Mouse (Mus musculus): ENCODE measurements around the gene Dstn.

Dstn gene

DNA sequence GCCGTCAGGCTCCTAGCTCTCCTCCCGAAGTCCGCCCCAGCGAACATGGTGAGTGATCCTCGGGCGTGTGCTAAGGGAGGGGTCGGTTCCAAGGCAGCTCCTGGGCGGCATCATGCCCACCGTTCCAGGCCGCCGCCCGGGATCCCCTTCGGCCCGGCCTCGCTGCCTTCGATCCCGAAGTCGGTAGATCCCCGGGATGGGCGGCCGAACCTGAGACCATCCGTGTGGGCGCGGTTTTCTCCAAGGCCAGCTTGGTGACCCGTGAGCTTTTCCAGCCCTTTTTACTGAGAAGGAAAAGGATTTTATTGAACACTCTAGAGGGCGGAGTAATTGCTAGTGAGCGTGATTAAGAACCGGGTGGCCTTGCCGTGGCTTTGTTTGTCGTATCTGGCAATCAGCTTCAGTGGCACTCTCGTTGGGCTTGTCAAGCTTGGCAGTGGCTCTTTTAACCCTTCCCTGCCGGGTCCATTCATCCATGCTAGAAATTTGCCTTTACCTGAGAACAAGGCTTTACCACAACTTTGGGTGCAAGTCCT is 548 bp downstream of the Dstn start:
- DNase-seq (ENCODE audit: low spot score in 2 of 2), result peak in 1 of 2 experiments; percentile 38

DNA sequence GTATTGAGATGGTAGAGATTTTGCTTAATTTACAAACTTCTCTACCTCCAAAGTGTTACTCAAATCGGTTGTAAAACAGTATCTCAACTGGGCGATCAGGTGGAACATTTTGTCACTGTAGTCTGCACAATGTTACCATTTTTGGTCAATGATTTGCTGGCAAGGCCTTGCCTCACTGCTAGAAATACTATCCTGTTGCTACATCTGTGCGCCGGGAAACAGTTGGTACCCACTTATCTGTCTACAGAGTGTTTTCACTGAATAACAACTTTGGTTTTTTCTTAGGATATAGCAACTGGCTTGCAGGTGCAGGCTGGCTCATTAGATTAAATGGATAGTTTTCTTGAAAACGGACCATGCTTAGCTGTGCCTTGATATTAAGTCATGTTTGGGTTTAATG is 1.1 kb downstream of the Dstn start:
- DNase-seq (ENCODE audit: low spot score in 2 of 2), result no peak

DNA sequence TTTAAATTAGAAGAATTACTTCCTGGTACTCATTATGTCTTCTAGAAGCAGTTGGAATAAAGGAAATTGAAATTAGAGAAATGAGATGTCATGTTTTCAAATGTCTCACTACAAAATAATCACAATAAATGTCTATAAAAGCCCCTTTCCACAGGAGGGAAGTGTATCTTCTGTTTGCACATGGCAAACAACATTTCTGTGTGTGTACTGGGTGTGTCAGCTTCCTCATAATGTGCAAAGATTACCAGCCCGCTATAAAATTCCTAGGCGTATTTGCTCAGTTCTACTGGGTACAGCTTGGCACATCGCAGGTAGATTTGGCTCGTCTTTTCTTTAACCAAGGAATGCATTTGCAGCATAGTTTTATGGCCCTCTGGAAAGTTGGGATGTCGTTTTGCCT is 2.5 kb downstream of the Dstn start:
- no peak for DNase-seq (ENCODE audit: low spot score in 2 of 2)

DNA sequence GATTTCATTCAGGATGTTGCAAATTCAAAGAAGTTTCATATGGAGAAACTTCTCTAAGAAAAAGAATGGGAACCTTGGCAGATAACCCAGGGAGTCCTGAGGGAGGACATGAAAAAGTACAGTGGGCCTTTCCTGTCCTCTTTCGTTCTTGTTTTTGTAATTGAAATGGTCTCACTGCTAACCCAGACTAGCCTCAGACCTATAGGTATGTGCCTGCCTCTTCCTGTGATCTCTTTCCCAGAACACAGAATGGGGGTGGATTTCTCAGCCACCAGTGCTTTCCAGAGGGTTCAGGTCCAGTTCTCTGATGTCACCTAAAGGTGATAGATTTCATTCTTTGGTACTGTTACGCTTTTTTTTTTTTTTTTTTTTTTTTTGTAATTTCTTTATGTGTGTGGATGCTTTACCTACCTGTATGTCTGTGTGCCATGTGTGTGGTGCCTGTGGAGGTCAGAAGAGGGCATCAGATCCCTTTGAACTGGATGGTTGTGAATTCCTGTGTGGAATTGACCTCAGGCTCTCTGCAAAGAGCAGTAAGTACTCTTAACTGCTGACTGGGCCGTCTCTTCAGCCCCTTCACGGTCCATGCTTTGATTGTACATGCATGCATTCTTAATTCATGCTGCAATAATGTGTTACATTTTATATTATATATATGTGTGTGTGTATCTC is 3.8 kb downstream of the Dstn start:
- DNase-seq (ENCODE audit: low spot score in 2 of 2), result no peak

DNA sequence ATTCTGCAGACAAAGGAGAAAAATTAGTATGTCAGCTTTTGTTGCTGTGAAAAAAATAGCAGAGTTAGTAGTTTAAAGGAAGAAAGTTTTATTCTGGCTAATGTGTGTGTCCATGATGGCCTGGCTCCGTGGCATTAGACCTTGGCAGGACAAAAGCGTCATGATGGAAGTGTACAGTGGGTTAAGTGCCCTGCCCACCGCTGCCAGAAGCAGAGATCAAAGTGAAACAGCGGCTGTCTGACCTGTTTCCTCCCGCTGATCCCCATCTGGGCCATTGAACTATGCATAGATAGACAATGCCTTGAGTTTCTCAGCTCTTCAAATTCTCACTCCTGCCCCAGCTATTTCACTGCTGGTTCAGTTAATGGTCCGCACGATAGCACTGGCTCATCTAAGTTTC is 9.0 kb downstream of the Dstn start:
- DNase-seq (ENCODE audit: low spot score in 2 of 2), result no peak

DNA sequence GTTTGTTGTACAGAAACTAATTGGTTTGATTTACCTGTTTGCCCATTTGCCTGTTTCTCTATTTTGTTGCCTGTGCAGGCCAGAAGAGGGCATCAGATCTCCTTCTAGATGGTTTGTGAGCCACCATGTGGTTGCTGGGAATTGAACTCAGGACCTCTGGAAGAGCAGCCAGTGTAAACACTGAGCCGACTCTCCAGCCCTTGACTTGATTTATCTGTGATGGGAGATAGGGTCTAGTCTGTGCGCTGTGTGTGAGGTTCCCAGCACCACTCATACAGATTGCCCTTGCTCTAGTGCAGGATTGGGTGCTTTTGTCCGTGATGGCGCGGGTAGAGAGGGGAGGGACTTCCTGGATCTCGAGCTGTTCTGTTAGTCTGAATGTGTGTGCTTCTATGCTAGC is 10.7 kb downstream of the Dstn start:
- DNase-seq (ENCODE audit: low spot score in 2 of 2), result no peak

DNA sequence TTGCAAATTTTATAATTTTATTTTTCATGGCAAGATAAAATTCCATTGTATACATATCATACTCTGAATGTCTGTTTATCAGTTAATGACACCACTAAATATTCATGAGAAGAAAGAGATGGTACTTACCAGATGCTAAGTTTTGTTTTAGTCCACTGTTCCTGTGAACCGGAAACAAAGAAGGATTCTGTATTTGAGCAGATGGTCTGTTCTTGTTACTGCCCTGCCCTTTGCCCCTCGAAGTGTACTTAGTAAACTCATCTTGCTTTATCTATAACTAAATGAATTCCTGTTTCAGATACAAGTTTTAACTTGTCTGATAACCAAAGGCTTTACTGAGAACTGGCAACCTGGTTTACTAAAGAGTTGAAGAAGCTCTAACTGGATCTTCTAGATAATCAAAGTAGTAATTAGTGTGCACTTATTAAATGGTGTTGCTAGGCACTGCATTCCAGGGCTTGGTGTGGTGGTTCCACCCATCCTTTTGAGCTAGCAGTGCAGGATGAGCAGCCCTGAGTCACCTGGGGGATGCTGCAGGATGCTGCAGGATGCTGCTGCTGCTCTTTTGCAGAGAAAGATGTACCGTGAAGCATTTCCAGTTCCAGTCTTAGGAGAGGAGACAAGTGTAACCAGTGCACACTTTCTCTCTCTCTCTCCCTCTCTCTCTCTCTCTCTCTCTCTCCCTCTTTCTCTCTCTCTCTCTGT is 14.6 kb downstream of the Dstn start:
- no peak for DNase-seq (ENCODE audit: low spot score in 2 of 2)

DNA sequence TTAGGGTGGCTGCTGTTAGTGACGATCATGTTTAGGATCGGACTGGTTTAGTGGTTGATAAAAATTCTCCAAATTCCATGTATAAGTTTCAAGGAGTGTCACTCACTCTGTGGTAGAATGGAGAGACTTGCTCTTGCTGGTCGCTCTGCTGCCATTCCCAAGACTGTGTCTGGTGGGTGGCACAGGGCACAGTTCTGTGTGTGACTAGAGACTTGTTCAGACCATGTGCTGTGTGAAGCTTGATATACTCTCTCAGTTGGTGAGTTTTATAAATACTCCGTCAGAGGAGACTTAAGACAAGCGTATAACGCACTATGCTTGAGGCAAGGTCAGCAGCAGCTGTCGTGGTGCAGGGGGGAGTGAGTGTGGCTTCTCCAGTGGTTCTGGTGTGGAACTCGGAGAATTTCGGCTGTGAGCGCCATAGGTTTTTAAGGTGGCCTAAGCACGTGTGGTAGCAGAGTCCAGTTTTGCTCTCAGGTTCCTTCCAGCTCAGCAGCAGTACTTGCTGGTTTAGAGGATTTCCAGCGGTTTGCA is 17.3 kb downstream of the Dstn start:
- no peak for DNase-seq (ENCODE audit: low spot score in 2 of 2)

DNA sequence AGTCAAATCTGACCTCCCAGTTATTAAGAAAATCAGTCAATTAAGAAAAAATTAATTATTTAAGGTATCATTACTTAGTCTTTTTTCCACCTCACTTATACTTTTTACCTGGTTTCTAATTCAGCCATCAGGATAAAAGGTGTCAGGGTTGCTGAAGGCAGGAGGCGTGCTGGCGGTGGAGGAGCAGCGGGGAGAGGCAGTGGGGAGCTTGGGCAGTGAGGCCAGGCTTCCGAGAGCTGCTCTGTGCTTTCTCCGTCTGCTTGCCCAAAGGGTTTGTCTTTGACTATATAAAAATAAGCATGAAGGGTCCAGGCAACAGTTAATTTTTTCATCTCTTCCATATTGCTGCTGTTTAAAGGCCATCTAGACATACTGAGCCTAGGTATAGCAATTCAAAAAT is 18.4 kb downstream of the Dstn start:
- no peak for DNase-seq (ENCODE audit: low spot score in 2 of 2)

DNA sequence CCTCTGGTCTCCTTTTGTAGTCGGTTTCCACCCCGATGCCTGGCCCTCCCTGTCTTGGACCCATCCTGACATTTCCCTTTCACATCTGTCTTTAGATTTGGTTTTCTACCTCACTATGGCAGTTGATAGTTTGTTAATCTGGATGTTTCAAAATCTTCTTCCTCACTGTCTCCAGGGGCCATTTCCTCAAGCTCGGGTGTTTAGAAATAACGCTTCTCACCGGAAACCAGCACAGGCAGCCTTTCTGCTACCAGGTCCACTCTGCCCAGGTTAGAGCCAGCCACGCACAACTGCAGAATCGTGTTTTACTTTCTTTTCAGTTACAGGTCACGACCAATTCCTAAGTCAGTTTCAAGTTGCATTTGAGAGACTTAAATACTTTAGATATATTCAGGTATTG is 19.3 kb downstream of the Dstn start:
- no peak for DNase-seq (ENCODE audit: low spot score in 2 of 2)

DNA sequence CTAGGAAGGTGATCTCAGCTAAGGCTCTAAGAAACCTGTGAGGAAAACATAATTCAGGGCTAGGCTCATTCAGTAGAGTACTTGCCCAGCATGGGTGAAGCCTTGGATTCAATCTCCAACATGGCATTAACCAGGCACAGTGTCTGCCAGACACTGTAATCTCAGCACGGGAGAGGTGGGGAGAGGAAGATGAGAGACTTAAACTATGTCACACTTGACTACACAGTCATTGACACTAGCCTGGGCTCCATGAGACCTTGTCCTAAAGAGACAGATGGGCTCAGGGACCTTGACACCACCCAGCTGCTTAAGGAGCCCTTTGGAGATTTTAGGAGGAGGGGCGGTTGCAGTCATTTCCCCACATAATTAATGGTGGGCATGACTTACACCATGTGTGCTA is 22.7 kb downstream of the Dstn start:
- no peak for DNase-seq (ENCODE audit: low spot score in 2 of 2)

DNA sequence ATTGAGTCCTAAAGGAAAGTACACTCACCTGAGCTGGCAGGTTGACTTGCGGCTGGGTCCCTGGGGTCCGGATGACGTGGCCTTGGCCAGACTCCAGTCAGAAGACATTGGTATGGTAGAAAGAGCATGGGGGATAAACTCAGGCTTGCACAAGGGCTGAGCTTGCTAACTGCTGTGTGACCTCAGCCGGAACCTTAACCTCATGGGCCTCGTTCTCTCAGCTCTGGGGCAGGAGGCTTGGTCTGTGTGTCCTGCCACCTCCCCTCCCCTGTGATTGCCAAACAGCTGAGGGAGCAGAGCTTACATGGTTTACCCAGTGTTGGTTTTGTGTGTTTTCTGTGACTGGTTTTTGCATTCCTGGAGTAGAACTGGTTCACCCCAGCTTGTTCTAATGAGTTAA is 25.3 kb downstream of the Dstn start:
- no peak for DNase-seq (ENCODE audit: low spot score in 2 of 2)

DNA sequence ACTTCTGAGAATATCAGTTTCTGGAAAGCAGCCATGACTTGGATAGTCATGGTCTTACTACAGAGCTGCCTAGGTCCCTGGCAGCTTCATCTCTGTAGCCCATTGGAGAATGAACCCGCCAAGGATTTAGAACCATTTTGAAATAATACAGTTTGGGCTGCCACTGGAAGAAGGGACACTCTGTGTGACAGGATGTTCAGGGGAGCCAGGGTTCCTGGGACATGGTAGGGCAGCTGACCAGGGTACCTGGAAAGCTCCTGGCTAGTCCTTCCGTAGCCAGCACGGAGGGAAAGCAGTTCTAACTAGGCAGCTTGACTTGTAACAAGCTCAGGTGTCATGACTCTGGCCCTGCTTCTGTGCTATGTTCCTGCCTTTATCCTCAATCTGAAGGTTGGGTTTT is 29.7 kb downstream of the Dstn start:
- no peak for DNase-seq (ENCODE audit: low spot score in 2 of 2)

DNA sequence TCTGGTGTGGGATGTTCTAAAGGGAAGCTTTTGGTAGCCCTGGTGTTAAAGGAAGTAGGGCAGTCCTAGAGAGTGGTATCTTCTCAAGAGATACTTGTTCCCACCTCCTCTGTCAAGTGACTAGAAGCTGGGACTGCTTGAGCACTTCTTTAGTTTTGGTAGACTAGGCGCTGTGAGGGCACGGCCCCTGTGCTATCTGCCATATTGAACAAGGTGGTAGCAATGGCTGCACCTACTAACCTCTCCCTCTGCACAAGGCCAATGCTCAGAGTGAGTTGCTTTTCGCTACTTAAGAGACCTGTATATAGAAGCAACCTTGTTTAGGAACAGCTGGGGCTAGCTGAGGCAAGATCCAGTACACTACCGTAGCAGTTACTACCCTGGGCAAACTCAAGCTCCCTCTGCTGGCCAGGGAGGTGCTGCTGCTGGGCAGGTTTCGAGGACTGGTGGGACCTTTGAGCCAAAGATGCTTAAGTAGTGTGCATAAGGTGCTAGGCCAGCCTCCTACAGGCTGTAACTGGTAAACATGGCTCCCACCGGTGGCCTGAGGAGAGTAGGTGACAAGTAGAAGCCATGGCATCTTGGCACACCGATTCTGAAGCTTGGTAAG is 30.5 kb downstream of the Dstn start:
- no peak for DNase-seq (ENCODE audit: low spot score in 2 of 2)

DNA sequence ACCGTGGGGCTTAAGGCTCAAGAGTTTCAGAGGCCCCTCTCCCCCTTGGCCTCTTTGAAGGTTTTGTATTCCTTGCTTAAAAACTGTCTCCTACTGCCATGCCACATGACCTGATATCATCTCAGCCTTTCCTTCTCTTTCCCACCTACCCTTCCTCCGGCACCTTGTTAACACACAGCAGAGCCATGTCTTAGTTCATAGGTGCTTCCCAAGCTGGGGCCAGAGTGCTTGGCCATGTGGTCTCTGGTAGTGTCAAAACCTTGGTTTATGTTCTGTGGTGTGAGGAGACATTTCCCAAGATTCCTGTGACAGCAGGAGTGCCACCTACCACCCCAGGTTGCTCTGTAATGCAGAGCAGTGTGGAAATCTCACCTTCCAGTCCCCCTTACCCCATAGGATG is 31.3 kb downstream of the Dstn start:
- DNase-seq (ENCODE audit: low spot score in 2 of 2), result no peak

DNA sequence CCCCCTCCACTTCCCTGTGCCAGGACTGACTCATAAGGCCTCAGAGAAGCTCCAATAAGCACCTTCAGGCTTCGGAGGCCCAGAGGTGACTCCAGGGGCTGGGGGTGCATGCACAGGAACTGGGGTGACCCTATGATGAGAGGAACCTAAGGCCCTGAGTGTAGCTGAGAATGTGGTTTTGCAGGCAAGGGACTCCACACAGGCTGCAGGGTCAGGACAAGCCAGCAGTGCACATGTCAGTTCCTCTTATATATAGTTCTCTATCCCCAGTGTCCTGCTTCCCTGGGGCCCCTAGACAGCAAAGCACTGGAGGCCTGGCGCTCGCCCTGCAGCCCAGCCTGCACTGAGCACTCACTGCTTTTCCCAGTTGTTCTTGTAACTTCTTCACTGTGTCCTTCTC is 32.9 kb downstream of the Dstn start:
- DNase-seq (ENCODE audit: low spot score in 2 of 2), result no peak

DNA sequence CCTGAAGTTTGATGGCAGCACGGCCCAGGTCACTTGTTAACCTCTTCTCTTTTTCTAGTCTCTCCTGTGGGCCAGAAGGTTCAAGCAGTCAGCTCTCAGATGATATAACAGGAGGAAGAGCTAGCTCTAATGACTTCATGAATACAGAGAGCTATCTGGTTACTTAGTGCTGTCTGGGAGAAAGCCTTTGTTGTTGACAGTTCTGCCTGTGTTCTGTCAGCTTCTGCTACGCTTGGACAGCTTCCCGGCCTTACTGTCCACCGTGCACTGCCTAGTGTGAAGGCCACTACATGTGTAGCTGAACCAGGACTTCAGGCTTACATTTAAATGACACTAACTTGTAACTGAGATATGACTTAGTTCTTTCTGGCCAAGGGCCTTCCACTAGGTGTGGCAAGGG is 33.3 kb downstream of the Dstn start:
- no peak for DNase-seq (ENCODE audit: low spot score in 2 of 2)

DNA sequence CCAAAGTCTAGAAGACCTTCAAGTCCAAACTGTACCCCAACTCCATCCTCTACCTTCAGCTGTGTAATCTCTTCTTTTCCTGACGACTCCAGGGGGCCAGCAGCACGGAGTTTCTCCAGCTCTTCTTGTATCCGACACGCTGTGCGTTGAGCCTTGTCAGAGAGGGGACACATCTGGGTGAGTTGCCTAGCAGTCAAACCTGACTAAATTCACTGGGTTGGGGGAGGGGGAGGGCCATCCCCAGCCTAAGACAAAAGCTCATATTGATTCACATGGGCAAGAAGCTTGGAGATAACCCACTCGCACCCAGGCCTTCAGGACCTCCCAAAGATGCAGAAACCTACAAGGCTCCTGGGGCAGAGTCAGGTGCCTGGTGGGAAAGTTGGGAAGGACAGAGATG is 34.1 kb downstream of the Dstn start:
- no peak for DNase-seq (ENCODE audit: low spot score in 2 of 2)

DNA sequence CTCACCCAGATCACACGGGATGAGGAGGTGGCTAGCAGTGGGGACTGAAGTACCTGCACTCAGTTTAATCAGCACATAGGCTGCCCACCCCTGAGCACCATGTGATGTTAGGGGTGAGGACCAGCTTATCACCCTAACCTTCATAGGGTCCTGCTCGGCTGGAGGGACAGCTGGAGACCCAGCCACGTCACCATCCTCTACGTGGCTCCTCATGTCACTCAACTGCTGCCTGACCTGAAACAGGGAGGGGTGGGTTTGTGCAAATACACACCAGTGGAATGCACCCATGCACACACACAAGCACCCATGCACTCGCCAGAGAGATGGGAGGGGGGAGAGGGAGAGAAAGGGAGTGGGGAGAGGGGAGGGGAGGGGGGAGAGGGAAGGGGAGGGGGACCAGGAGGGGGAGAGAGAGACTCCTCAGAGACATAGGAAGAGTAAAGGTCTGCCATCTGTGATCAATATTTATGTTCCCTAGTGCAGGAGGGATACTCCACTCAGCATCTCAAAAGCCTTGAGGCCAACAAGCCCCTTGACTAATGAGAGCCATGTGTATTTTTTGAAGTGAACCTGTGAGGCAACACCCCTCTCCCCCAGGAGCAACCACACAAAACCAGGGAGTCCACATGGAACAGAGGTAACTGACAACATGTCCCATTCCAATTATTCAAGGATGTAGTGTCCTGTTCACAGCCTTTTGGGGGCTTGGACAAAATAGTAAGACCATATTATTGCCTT is 35.3 kb downstream of the Dstn start:
- DNase-seq (ENCODE audit: low spot score in 2 of 2), result no peak

DNA sequence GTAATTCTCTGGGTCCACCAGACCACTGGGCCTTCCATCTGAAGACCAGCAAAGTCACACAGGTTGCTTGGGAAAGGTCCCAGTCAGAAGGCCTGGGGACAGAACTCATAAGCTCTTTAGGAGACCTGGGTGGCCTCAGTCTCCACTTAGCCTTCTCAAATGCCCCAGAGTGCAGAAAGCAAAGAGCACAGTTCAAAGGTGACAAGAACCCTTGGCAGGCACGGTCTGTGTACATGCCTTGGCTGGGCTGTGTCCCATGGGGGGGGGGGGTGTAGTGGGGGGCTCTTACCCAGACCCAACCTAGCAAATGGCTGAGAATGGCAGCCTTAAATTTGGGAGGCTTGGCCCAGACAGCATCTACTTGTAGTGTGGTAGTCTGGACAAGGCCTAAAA is 35.9 kb downstream of the Dstn start:
- no peak for DNase-seq (ENCODE audit: low spot score in 2 of 2)

DNA sequence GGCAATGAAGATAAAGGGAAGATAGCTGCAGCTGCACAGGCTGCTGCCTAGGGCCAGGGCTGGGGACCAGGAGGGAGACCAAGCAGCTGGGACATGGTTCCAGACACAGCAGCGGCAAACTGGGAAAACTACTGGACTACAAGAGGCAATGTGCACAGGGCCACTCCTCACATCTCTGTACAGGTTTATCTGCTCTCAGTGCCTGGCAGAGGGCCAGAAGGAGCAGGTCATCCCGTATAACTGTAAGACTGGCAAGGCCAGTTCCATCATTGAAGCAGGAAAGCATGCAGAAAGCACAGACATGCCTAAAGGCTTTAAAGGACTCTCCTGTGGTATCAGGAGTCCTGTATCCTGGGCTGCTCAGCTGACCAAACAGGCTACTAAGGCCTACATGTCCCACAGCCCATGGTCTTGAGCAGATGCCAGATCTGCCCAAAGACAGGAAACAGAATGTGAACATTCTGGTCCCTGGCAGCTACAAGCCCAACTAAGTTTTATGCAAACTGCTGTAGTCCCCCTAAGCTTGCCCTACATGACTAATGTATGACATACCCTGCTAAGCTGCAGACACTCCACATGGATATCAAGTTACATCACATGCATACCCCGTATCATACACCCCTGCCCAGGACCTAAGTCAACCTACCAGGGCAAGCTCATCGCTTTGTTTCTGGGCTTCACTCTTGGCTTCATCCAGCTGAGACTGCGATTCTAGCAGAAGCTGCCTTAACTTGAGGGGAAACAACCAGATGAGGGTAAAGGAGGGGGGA is 36.6 kb downstream of the Dstn start:
- DNase-seq (ENCODE audit: low spot score in 2 of 2), result no peak
